Mouse (Mus musculus): ENCODE measurements around the gene 3425401B19Rik. TPM values are rescaled to one million over a fixed set of nuclear protein-coding genes. Genes with fewer than 3 reads are reported as not detected.

The 3425401B19Rik gene
- polyA plus RNA-seq (2017; shearing (Covaris generic)): 0.13 TPM

DNA sequence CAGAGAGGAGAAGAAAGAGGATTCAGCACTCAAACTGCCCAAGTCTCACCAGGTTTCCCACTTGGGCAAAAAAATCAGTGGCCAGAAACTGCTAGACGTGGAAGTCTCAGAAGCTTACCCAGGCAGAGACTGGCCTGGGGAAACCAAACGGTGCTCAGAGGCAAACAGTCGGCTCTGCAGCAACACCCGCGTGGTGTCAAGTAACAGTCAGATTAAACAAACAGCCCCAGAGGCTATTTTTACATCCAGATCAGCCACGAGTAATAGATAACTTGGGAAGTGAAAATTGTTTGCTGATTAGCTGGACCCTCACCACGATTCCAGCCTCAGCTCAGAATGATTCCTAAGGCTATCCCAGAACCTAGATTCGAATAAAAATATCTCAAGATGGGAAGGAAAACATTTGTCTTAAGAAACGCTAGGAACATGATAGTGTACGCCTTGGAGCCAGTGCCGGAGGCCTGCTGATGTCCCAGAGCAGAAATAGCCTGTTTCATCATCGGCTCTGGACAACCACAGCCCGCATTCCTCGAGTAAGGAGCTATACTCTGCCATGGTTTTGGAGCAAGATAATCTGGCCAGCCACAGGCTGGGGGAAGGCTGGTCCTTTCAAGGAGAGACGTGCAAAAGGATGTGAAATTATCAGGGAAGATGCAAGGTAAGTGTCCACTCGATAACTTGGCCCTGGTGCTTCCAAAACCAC lies at the start of gene 3425401B19Rik:
TSS of gene 3425401B19Rik (minus strand) at position 170 of the 703 bp plus-strand sequence.

Other genes with a start within 250 kb of the 3425401B19Rik start
- not detected for gene Slc18a3, start 220.4 kb downstream of the 3425401B19Rik start, polyA plus RNA-seq (2017; shearing (Covaris generic))
- gene Chat, start 219.3 kb downstream of the 3425401B19Rik start, polyA plus RNA-seq (2017; shearing (Covaris generic)): 0.38 TPM
- 33.3 TPM for gene Ercc6, start 171.8 kb downstream of the 3425401B19Rik start, polyA plus RNA-seq (2017; shearing (Covaris generic))
- gene Prrxl1, start 85.9 kb downstream of the 3425401B19Rik start, polyA plus RNA-seq (2017; shearing (Covaris generic)): 0.27 TPM
- 1.1 TPM for gene Tmem273, start 100.7 kb upstream of the 3425401B19Rik start, polyA plus RNA-seq (2017; shearing (Covaris generic))
- gene Fam170b, start 148.7 kb upstream of the 3425401B19Rik start, polyA plus RNA-seq (2017; shearing (Covaris generic)): not detected
- not detected for gene Vstm4, start 171.5 kb upstream of the 3425401B19Rik start, polyA plus RNA-seq (2017; shearing (Covaris generic))